Mouse (Mus musculus): ENCODE results near the gene Slf1. TPM values are rescaled to one million over a fixed set of nuclear protein-coding genes. Genes with fewer than 3 reads are reported as not detected.

The Slf1 gene
- polyA plus RNA-seq (2012; rRNA removed; ENCODE audit: low replicate concordance): 2.6 and 3.1 TPM in 2 replicates

DNA sequence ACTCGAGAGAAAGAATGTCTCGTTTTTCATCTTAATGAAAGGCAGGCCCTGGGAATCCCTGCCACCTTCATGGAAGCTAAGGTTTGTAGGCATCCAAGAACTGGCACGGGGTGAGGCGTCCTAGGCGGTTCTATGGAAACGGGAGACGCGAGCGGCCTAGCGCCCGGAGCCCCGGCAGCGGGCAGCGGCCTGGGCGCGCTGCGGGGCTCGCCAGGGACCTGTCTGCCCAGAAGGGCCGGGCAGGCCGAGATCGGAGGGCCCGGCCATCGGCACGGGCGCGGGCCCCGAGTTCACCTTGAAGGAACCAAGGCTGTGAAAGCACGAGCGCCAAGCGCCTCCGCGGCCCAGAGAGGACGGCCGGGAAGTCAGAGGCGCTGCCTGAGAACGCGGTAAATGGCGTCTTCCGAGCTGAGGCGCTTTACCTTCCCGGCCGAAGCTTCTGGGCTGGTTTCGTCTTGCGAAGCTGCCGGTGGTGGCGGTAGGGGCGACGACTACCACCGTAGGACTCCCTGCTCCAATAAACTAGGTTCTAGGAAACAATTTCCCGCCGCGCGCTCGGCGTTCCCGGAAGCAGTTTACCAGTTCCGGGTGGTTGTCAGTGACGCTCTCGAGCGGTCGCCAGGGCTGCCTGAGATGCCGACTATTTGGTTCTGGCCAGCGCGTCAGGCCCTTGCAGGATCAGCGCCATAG, at the start of gene Slf1, which contains the start of gene 2210408I21Rik:
Slf1 (minus strand) TSS at position 543 of the 690 bp plus-strand sequence.
2210408I21Rik (plus strand) TSS at position 610 of the 690 bp plus-strand sequence.

Other genes starting within 250 kb of the Slf1 start
- gene 2210408I21Rik, start 67 bp upstream of the Slf1 start, polyA plus RNA-seq (2012; rRNA removed; ENCODE audit: low replicate concordance): 0.35 and 1.1 TPM in 2 replicates

All from mammary gland, adult 2 months (tissue).